Mouse (Mus musculus) brain, embryonic 18.5 days (tissue): Measurements from ENCODE around the gene Tcp11l2.

Experiments used
- DNase-seq: peaks from one replicate; pipeline ENCODE4 v3.0.0-alpha.2; 2012; ENCODE audit warnings: low read depth, low spot score

Gene Tcp11l2

GRCm38 (mm10) chr10:84576395-84577070, at the start of gene Tcp11l2:
Gene Tcp11l2 (plus strand): TSS chr10:84576626.
- DNase-seq = peak; percentile 86

DNA sequence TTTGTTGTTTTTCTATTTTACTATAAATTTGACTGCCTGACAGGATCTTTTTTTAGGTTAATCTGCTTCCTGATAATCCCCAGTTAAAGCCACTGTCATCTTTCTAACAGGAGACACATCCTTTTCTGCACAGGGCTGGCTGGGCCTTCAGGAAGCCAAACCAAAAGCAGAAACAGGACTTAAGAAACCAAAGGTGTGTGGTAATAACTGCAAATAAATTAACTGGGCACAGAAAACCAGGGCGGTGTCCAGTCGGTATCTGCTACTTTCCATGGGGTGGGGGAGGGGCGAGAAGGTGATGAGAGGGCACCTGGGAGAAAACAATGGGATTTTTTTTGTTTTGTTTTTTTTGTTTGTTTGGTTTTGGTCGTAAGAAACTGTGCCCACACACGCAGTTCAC, 49.4 kb upstream of the Tcp11l2 start:
- no peak for DNase-seq

- DNase-seq = no peak
Measured at GRCm38 (mm10) chr10:84527631-84528030, 48.8 kb upstream of the Tcp11l2 start.

DNA sequence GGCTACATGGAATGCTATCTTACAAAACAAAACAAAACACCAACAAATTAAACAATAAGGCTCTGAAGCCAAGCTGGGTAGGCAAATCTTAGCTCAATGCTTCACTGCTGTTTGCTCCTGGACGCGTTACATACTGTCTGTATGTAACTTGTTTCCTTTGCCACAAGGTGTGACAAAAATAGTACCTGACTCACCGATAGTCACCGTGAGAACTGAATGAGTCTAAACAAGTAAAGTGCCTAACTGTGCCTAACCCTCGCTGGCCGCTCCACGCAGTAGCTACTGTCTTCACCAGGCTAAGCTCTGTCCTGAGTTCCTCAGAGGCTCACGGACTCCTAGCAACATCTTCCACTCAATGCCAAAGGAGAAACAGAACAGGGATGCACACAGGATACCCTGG, 46.0 kb upstream of the Tcp11l2 start:
- no peak for DNase-seq

- no peak for DNase-seq
Measured at GRCm38 (mm10) chr10:84531576-84531975, 44.9 kb upstream of the Tcp11l2 start.

DNA sequence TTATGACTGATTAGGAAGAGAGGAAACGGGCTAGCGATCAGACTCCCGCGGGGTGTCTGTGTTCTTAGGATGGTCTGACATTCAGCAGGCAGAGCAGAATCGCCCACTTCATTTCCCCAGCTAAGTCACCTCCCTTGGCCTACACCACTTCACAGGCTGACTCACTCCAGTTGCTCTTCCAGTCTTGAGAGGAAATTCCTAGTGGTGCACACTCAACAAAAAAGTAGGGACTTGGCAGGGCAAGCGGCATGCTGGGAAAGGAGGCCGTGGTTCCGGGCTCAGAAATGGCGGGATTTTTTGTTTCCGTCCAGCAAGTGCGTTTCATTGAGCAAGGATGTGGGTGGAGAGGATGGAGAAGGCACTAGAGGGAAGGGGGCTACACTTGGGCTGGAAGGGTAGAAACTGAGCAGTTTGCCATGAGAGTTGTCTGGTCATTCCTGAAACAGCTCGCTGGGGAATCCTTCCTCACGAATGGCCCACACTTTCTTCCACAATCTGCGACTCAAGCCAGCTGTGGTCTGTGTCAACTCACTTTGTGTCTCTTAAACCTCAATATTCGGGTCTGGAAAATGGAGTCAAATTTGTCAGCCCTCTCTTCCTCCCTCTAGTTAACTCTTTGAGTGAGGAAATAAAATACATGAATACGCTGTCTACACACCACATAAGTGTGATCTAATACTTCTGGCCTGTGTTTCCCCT, 44.1 kb upstream of the Tcp11l2 start:
- no peak for DNase-seq

DNA sequence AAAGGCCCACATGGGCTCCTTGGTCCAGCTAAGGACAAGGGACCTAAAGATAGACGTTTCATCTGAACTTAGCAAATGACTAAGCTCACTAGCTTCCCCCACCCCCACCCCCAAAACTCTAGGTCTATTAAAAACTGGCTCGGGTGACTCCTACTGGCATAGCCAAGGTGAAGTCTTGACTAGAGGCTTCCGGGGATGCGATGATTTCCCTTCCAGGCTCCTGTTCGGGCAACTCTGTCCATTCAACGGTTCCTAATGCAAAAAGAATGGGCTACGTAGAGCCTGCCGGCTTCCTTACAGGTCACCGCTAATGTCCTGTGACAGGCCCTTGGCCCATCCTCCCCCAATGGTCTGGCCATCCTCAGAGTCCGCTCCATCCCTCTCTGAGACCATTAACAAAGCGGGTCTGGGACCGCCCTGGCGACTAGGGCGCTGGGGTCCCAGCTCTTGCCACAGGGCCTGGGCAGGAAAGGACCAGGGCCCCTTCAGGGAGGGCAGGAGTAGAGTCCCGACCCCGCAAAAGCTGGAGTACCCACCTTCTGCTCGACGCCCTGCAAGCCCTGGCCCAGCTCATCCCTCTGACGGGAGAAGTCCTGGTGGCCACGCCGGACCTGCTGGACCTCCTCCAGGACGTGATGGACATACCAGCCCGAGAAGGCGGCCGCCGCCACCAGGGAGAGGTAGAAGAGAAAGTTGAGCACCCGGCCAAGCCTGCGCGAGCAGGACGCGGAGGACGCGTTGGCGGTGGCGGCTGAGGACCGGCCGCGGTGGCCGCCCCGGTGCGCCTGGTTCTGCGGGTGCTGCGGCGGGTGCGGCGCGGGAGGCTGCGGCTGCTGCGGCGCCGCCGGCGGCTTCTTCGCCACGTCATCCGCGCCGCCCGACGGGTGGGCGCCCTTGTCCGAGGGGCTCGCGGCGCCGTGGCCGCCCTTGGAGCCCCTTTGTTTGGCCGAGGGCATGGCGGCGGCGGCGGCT, 43.2 kb upstream of the Tcp11l2 start:
- DNase-seq = no peak

DNA sequence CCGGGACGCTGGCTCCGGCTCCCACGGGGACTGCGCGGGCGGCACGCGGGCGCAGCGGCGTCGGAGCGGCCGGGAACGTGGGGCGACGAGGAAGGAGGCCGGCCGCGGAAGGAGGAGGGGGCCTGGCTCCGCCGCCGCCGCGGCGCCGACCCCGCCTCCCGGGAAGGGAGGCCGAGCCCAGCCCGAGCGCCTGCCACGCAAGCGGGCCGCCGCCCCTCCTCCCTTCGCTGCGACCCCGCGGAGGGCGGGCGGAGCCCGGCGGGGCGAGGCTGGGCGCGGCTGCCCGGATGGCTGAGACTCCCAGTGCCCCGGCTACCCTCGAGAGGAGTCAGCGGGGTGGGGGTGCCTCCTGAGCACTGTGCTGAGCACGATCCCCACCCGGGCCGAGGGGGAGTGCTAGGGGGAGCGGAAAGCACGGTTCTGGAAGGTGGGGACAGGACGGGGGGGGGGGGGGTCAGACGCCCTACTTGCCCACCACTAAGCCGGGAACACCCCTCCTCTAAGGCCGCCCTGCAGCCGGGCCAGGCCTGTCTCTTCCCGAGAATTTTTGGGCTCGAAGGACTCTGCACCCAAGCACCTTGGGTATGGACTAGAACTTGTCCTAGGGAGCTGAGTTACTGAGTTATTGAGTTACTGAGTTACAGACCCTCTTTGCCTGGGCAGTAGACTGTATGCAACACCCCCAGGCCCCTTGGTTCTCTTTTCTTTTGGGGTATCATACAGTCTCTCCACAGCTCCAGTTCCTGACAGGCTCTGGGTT, 42.3 kb upstream of the Tcp11l2 start, which contains the start of gene Ckap4:
Gene Ckap4 (minus strand): TSS at position 151 of the 760 bp plus-strand sequence.
- no peak for DNase-seq

- no peak for DNase-seq
Measured at GRCm38 (mm10) chr10:84535458-84535857, 41.0 kb upstream of the Tcp11l2 start.

- DNase-seq = no peak
Measured at GRCm38 (mm10) chr10:84535859-84536258, 40.6 kb upstream of the Tcp11l2 start.

DNA sequence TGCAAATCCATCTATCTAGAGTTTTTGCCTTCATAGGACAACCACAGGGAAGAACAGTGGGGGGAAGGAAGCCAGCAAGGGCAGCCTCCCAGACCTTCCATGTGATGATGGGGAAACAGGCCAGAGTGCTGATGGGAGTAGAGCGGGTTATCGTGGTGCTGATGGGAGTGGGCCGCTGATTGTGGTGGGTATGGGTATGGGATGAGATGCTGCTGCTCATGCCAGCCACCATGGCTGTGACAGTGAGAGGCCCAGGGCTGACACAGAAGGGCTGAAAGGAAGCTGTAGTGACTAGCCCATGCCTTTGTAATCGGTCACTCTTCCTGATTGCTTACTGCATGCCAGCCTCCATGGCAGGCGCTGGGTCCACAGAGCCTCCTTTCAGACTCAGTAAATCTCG, 36.8 kb upstream of the Tcp11l2 start:
- DNase-seq = no peak

GRCm38 (mm10) chr10:84542802-84543658, 33.4 kb upstream of the Tcp11l2 start:
- DNase-seq = no peak

- DNase-seq = no peak
Measured at GRCm38 (mm10) chr10:84544841-84545610, 31.4 kb upstream of the Tcp11l2 start.

DNA sequence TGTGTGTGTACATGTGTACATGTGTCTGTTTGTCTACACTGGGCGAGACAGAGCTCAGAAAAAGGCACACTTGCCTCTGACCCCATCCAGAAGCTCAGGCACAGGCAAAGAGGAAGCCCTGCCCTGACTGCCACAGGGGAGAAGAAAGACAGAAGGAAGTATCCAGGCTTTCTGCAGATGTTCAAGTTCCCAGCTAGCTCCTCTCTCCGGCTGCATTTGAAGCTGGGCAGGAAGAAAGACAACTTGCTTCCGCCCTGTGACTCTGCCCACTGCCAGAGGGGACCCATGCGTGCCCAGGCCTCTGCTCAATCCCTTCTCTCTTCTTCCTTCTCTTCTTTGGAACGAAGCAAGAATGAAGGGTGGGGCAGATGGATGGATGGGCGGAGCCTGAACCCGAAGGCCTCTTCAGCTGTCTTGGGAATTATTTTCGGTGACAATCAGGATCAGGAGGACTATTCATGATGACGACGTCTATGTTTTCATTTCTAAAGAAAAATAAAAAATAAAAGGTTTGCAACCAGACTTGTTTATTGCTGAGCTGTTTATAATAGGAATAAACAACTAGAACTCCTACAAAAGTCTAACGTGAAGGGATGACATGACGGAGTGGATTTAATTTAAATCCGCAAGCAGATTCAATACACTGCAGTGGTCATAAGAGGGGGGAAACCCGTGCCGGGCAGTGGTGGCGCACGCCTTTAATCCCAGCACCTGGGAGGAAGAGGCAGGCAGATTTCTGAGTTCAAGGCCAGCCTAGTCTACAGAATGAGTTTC, 27.1 kb upstream of the Tcp11l2 start:
- no peak for DNase-seq

- DNase-seq = no peak
Measured at GRCm38 (mm10) chr10:84549920-84550293, 26.5 kb upstream of the Tcp11l2 start.

DNA sequence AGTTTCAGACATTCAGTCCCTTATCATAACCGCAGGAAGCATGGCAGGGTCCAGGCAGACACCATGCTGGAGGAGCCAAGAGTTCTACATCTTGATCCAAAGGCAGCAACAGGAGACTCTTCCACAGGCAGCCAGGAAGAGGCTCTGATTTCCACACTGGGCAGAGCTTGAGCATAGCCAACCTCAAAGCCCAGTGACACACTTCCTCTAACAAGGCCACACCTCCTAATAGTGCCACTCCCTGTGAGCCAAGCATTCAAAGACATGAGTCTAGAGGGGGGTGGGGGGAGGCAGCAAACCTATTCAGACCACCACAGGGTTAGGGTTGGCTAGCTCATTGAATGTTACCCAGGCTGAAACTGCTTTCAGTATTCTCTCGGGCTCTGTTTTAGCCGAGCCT, 24.6 kb upstream of the Tcp11l2 start:
- DNase-seq = no peak

DNA sequence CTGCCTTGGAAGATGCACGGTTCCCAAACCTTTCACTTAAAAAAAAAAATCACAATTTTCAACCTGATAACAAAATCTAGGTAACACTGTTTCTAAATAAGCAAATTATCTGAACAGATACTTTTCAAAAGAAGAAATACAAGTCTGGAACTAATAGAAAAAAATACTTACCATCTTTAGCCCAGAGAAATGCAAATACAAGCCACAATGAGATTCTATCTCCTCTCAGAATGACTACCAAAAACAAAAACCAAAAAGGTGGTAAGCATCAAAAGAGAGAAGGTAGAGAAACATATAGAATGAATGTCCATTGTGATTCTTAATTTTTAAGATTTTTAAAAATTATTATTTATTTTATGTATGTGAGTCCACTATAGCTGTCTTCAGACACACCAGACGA, 23.9 kb upstream of the Tcp11l2 start:
- no peak for DNase-seq

- DNase-seq = no peak
Measured at GRCm38 (mm10) chr10:84554291-84555009, 22.0 kb upstream of the Tcp11l2 start.
